Mouse (Mus musculus): ENCODE data around the gene Fancd2os. TPM values are rescaled to one million over a fixed set of nuclear protein-coding genes. Genes with fewer than 3 reads are reported as not detected.

Gene Fancd2os
- polyA plus RNA-seq, 1 experiment from 2014 or later = 0.82 TPM

GRCm38 (mm10) chr6:113559736-113560135 is 40.8 kb downstream of the Fancd2os start:
- Histone ChIP-seq H3K36me3 (ENCODE audit: control insufficient read depth, insufficient read depth, low read length) (no peaks in the 10 kb centered on the region), H3K4me1 (ENCODE audit: control insufficient read depth, insufficient read depth, low read length) (no peaks in the 10 kb centered on the region), H3K27me3 (ENCODE audit: control insufficient read depth, insufficient read depth, low read length) (no peaks in the 10 kb centered on the region), H3K27ac (ENCODE audit: low read length) (no peak overlapping the region), H3K9ac (replicated peaks; ENCODE audit: low read depth, low read length) (no peak overlapping the region), H3K9me3 (ENCODE audit: control insufficient read depth, low read depth, low read length) (no peaks in the 10 kb centered on the region), H3K4me3 (ENCODE audit: low read depth, low read length) (no peak overlapping the region), H3K4me2 (replicated peaks; ENCODE audit: low read depth, low read length) (no peak overlapping the region)
- ATAC-seq (ENCODE audit: insufficient number of reproducible peaks, insufficient read depth, low FRiP score, low read depth) = no peak
- WGBS = 84% methylated on average over 6 of the region's 6 CpGs

Other genes with a start within 250 kb of the Fancd2os start
- gene Tada3, start 222.8 kb downstream of the Fancd2os start, polyA plus RNA-seq (2014; fragmentation: Nextera tagmentation; extraction: Ambion mirVana) = 52.6 and 54.8 TPM in 2 replicates
- 222 and 230 TPM in 2 replicates for gene Arpc4, start 222.6 kb downstream of the Fancd2os start, polyA plus RNA-seq (2014; fragmentation: Nextera tagmentation; extraction: Ambion mirVana)
- 2.6 and 2.7 TPM in 2 replicates for gene Ttll3, start 211.5 kb downstream of the Fancd2os start, polyA plus RNA-seq (2014; fragmentation: Nextera tagmentation; extraction: Ambion mirVana)
- gene Rpusd3, start 181.4 kb downstream of the Fancd2os start, polyA plus RNA-seq (2014; fragmentation: Nextera tagmentation; extraction: Ambion mirVana) = 20.2 and 20.3 TPM in 2 replicates
- 0.46 TPM in 1 of 2 replicates, not detected in the other for gene Cidec, start 165.0 kb downstream of the Fancd2os start, polyA plus RNA-seq (2014; fragmentation: Nextera tagmentation; extraction: Ambion mirVana)
- gene Jagn1, start 158.1 kb downstream of the Fancd2os start, polyA plus RNA-seq (2014; fragmentation: Nextera tagmentation; extraction: Ambion mirVana) = 78.6 and 81.1 TPM in 2 replicates
- gene Il17re, start 142.2 kb downstream of the Fancd2os start, polyA plus RNA-seq (2014; fragmentation: Nextera tagmentation; extraction: Ambion mirVana) = 19.0 and 19.8 TPM in 2 replicates
- 10.6 and 12.9 TPM in 2 replicates for gene Il17rc, start 129.3 kb downstream of the Fancd2os start, polyA plus RNA-seq (2014; fragmentation: Nextera tagmentation; extraction: Ambion mirVana)
- 16.0 and 20.5 TPM in 2 replicates for gene Creld1, start 117.4 kb downstream of the Fancd2os start, polyA plus RNA-seq (2014; fragmentation: Nextera tagmentation; extraction: Ambion mirVana)
- gene Prrt3, start 98.8 kb downstream of the Fancd2os start, polyA plus RNA-seq (2014; fragmentation: Nextera tagmentation; extraction: Ambion mirVana) = 0.48 and 0.61 TPM in 2 replicates
- gene Emc3, start 69.1 kb downstream of the Fancd2os start, polyA plus RNA-seq (2014; fragmentation: Nextera tagmentation; extraction: Ambion mirVana) = 84.8 and 94.9 TPM in 2 replicates
- gene Fancd2, start 69.0 kb downstream of the Fancd2os start, polyA plus RNA-seq (2014; fragmentation: Nextera tagmentation; extraction: Ambion mirVana) = 12.3 and 13.8 TPM in 2 replicates
- gene Brk1, start 4.1 kb upstream of the Fancd2os start, polyA plus RNA-seq (2014; fragmentation: Nextera tagmentation; extraction: Ambion mirVana) = 244 and 245 TPM in 2 replicates
- 43.5 and 50.5 TPM in 2 replicates for gene Vhl, start 23.2 kb upstream of the Fancd2os start, polyA plus RNA-seq (2014; fragmentation: Nextera tagmentation; extraction: Ambion mirVana)
- gene Irak2, start 37.8 kb upstream of the Fancd2os start, polyA plus RNA-seq (2014; fragmentation: Nextera tagmentation; extraction: Ambion mirVana) = 6.3 and 7.4 TPM in 2 replicates
- 1.1 and 1.4 TPM in 2 replicates for gene Tatdn2, start 96.3 kb upstream of the Fancd2os start, polyA plus RNA-seq (2014; fragmentation: Nextera tagmentation; extraction: Ambion mirVana)
- gene Ghrl, start 119.2 kb upstream of the Fancd2os start, polyA plus RNA-seq (2014; fragmentation: Nextera tagmentation; extraction: Ambion mirVana) = 8.1 and 10.2 TPM in 2 replicates
- 260 and 268 TPM in 2 replicates for gene Sec13, start 140.0 kb upstream of the Fancd2os start, polyA plus RNA-seq (2014; fragmentation: Nextera tagmentation; extraction: Ambion mirVana)

Data from stomach, embryonic 14.5 days (tissue).